Mouse (Mus musculus) cerebellum, postnatal 25 days (tissue): ENCODE results near the gene Lonrf2.

Experiments
- DNase-seq, 2 experiments: peaks; one replicate each; pipeline ENCODE4 v3.0.0; 2021; ENCODE audit warnings: mixed read lengths in 2 of 2

Gene Lonrf2

DNA sequence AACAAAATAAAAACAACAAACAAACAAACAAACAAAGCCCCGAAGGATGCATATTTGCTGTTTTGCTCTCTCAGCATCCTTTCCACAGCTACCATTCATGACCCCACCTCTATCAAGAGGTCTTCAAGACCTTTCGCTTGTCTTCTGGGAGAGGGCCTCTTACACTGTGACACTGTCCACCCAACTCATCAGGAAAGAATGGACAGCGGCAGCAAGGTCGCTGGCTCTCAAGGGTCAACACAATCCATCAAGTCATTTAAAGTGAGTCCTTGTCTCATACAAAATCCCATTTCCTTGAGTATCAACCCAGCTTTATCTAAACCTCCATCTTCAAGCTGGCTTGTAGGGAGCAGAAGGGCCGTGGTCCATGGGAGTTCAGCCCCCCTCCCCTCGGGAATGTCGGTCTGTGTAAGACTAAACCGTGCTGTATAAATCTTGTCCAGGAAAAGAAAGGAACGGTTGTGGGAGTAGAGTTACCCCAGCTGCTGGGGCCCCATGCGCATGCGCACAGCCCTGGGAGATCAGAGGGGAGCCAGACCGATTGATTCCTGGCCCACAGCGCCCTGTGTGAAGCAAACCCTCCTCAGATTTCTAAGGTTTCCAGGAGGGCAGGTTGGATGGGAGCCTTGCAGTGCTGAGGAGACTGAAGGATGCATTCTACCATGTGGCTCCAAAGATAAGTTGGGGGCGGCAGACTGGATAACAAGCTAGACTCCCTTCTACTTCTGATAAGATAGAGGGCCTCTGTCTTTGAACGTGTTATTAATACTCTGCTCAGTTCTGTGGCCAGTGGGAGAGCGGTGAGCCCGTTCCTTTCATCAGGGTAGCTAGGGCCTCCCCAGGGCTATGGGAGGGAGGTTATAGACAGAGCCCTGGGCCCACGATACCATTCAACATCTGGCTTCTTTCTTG lies 69.6 kb downstream of the Lonrf2 start:
- DNase-seq = no peak

DNA sequence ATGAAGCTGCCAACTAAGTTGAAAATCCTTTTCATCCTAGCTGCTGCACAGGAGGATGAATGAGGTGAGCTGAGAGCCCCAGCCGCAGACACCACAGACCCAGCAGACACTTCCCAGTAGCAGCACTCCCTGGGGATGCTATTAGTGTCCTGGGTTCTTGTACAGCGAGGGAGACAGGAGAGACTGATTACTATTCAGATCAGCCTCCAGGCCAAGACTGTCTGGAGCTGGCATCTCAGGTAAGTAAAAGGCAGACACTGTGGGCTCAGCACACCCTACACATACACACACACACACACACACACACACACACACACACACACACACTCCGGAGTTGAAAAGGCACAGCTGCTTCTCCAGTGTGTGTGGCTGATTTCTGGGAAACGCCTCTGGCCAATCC lies 70.3 kb downstream of the Lonrf2 start:
- DNase-seq = no peak

DNA sequence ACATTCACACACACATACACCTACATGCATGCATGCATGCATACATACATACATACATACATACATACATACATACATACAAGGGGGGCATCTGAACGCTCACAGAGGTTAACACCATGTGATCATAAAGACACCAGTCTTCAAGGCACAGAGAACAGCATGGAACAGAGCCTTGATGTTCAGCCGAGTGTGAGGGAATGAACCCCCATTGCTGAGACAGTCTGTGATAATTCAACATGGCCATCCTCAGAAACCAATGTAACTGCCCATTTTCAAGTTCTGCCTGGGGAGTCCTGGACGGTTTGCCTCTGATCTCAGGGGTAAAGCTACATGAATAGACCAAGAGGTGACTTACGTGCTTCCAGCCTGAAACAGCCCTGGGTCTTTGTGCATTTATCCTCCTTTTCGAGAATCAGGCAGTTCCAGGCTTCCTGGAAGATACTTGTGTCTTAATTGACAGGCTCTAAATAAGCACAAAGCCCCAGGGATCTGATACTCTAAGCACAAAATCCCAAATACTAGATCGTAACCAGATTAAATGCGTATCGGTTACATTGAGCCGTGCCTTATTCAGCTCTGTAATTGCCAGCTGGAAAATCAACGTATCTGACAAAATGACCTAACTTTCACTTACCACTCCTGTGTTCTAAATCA lies 72.4 kb downstream of the Lonrf2 start:
- DNase-seq = no peak

DNA sequence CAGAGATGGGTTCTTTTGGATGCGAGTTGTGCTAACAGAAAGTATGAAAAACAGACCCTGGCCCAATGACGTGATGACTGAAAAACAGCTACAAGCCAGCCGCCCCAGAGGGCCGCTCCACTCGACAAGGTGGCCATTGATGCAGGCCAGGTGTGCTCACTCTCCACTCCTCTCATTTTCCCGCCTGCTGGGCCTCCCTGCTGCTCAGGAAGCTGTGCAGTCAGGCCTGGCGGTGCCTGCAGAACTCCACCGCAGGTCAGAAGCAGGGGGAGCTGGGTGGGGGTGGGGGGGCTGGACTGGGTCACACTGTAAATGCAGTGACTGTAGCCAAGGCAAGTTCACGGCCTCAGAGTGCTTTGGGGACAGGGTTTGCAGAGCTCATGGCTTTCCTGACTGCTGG lies 76.1 kb downstream of the Lonrf2 start:
- DNase-seq = no peak

DNA sequence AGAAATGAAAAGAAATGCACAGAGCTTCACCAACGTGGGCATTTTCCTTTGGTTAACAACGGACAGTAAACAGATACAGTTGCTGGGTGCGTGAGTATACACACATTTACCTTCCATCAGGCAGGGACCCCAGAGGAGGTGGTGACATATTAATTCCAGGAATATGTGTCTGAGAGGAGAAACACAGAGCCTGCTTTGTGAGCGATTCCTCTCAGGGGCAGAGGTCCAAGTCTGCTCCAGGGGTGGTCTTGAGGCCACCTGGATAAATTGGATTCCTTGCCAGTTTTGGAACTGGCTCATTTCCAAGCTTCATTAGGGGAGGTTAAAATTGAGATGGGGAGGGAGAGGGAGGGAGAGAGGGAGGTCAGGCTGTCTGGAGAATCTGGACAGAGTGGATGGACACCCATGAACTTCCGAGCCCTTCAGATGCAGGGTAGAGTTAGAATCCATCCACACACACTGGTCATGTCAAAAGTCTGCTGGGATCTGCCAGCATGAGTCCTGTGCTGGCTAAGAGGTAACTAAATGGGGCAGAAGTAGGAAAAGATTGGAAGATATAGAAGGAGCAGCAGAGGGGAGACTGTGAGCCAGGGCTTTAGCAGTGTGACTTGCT lies 78.6 kb downstream of the Lonrf2 start:
- DNase-seq = peak; percentile 76 to 80

DNA sequence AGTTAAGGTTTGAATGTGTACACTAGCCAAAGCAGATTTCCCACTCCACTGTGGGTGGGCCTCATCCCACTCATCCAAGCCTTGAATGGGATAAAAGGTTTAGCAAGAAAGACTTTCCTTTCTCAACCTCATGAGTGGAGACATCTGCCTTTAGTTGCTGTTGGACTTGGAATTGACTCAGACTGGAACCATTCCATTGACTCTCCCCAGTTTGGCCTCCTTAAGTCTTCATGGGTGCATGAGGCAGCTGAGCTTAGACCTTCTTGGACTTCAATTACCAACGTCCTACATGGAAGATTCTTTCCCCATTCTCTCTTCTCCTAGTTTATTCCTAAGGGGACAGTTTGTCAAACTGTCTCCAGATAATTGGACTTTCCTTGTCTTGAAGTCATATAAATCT lies 92.6 kb downstream of the Lonrf2 start:
- no peak for DNase-seq
